Mouse (Mus musculus) naive thymus-derived CD4-positive, alpha-beta T cell, adult 2 months (primary cell): ENCODE measurements around the gene Gpc3.
"Not testable (repeated sequence)": the region's sequence is repeated elsewhere in the genome, so short reads cannot be mapped to it uniquely, and the experiment has no call there.

Source experiments
- DNase-seq: peaks from one replicate; pipeline ENCODE4 v3.0.0-alpha.2; 2011; ENCODE audit warnings: low read depth

The Gpc3 gene

DNA sequence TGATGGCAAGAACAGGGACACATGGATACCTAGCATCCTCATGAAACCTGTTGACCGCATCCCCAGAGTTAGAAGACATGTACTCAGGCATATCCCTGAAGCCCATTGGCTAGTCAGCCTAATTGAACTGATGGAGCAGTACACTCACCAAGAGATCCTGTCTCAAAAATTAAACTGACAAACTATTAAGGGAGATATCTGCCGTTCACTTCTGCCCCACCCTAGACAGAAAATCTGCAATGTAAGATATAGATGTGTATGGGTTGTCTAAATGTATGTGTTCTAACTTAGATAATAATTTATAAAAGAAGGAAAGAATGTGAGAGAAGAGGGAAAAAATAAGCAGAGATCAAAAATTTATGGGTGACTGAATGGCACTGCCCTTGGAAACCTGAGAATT is 212.6 kb downstream of the Gpc3 start:
- DNase-seq = no peak

DNA sequence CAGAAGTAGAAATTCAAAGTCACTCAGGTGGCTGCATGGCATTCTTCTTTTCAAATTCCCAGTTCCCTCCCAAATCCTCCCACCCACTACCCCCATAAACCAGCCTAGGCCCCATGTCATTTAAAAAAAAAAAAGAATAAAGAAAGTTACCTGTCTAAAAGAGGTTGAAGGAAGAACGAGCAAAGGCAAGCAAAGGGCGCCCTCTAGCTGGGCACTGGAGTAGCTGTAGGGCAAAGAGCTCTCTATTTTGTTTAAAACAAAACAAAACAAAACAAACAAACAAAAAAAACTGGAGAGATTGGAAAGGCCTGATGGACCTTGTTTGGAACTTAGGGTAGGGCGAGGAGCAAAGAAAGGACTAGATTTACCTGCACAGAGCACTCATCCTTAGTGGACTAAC is 238.6 kb downstream of the Gpc3 start:
- DNase-seq = no peak

DNA sequence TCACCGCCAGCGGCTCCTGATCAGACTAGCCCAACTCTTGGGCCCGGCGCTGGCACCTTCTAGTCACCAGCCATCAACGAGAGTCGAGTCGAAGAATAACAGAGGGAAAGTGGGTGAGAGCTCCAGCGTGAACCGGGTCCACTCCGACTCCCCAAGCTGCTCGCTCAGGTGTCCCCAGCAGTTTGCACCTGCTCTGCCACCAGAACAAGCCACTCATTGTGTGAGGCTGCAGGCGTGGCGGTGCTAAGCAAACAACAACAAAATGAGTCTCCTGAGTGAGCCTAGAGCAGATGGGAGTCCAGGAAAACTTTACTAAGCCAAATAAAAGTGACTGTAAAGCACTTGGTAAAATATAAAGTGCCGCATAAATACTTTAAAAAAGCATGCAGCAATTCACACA is 239.5 kb downstream of the Gpc3 start:
- no peak for DNase-seq

DNA sequence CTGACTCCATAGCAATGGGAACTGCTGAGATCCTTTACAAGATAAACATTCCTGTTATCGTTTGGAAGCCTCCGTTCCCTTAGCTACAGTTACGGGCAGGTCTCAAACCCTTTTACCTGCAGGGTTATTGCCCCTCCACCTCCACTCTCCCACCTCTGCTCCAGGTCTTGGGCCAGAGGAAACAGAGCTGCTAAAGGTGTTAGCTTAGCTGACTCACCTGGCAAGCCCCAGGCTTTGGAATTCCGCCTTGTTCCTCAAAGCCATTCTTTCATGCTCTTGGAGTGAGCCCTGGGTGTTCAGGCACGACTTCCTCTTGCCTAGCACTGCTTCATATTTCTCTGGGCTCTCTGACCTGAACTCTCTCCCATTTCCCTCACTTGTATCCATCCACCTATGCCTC is 241.3 kb downstream of the Gpc3 start:
- DNase-seq = no peak

DNA sequence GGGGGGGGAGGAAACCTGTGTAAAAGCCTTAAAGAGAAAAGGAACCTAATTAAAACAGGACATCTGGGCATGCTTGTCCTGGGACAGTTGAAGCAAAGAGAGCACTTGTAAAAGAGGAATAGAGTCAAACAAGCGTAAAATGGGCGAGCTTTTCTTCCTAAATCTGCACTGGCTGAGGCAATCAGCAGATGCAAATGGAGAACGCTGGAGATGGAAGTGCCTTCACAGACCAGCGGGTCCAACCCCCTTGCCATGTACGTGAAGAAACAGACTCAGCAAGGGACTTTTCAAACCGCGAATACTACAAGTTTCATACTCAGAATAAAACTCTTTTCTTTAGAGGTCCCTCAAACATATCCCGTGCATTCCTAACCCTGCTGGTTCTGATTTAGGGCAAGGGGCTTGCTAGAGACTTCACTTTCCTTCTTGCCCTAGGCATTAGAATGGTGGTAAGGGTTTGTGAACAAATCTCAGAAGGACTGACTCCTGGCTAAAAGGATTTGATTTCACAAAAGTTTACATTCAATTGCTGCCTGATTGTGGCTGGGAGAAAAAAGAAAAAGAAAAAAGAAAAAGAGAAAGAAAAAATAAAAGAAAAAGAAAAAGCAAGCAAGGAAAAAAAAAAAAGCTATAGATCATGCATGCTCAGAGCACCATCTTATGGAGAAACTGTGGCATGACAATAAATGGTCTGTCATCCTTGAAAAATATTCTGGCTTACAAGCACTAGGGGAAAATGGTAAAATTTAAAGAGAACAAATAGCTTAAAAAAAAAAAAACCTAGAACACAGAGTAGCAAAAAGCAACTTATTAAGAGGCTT is 243.6 kb downstream of the Gpc3 start:
- DNase-seq = no peak

DNA sequence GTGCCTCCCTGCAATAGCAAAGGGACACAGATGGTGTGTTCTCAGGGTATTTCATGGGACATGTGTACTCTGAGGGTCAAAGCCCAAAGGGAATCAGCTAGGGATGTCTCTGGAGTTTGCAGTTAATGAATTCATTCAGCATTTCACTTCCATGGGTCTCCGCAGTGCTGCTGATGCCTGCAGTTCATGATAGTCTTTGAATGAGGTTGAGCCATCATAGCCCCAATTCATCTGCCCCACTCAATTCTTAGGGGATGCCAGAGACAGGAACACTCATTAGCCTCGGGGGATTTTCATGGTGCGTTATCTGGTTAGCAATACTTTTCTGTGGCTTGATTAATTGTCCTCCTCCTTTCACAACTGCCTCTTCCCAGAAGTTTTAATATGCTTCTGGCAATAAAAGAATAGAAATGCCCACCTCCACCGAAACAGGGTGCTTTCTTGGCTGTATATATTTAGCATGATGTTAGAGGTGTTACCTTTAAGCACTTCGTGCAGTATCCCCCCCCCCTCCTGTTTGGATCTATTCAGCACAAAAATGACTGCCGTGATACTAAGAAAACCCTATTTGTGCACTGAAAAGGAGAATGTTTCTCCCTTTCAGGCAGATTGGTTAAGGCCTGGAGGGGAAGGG is 244.3 kb downstream of the Gpc3 start:
- DNase-seq = no peak

DNA sequence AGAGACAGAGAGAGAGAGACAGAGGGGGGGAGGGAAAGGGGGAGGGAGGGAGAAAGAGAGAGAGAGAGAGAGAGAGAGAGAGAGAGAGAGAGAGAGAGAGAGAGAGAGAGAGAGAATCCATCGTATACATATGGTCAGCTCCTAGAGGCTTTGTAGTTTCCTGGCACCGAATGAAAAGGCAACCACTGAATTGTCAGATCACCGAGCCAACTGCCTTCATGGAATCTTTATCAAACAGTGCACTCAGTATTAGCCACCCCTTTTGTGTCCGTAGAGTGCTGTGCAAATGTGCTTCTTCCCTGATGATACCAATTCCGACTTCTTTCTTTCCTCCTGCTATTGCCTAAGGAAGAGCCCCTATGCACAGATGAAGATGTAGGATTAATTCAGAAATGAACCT is 246.9 kb downstream of the Gpc3 start:
- DNase-seq = no peak

DNA sequence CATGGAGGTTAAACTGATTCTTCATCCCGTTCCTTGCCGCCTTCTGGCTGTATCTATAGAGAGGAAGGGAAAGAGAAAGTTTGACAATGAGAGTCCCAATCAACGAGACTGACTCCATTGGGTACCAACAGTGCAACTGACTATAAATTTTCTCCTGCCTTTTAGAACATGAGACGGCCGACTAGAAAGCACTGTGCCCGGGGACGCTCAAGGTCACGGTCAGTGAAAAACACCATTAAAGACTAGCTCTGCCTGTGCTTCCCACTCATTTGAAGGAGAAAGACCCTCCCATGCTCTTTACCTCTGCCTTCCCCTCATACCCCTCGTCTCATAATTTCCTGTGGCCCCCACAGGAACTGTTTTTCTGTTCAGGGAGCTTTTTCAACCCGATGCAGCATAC is 248.0 kb downstream of the Gpc3 start:
- no peak for DNase-seq

DNA sequence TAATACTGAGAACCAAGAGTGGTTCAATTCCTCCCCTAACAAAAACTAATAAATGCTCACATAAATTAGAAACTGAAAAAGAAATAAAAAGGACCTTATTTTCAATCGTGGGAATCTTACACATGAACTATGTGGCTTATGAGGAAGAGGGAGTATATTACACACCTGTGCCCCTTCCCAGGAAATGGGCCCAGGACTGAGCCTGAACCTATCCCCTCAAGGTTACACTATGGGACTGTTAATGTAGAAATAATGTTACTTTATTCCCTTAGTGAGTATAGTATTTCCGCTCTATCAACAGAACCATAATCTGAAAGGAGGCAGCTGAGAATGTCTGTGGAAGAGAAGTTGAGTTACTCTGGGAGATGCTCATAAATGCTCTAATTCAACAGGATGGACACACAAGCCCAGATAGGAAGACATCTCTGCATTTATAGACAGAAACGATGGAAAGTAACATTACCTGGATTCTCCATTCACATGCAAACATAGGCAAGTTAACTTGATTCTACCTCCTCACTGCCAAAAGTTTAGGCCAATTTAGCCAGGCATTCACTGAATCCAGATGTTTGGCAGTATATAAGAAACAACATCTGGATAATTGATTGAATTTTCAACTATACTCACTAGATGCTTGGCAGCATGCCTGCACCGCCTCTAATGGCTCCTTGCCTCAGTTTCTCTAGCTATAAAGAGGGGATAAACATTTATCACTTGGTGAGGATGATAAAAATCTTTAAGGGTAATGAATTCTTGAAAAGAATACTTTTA is 251.3 kb downstream of the Gpc3 start:
- no peak for DNase-seq

DNA sequence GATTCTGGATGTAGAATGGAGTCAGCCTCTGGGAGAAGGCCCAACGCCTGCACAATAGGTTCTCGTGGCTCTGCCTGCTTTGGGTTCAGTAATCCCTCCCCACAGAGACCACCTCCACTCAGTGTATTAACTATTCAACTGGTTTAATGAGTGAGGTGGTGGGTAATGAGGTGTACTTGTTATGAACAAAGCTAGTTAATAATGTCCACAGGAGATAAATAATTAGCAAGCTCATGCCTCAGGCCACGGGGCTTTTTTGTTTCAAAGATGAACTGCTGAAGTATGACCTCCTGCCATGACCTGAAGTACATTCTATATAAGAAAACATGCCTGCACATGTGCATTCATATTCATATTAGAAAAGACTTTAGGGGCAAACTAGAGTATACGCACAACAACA is 260.8 kb downstream of the Gpc3 start:
- no peak for DNase-seq

DNA sequence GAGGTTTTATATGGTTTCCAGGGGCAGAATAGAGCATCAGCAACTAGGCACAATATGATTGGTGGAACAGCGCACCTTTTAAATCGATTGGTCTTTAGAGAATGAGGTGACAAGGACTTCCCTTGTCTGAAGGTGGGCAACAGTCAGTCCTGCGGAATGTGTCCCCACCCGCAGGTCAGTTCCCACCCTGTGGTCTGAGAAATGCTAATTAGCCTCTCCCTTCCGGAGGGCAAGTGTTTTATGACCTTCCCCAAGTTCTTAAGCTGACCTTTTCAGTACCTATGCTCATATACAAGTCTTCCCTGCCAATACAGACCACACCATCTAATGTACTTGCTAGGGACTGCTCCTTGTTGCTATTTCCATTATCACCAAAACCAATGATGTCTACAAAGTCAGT is 263.1 kb downstream of the Gpc3 start:
- not testable (repeated sequence) for DNase-seq

DNA sequence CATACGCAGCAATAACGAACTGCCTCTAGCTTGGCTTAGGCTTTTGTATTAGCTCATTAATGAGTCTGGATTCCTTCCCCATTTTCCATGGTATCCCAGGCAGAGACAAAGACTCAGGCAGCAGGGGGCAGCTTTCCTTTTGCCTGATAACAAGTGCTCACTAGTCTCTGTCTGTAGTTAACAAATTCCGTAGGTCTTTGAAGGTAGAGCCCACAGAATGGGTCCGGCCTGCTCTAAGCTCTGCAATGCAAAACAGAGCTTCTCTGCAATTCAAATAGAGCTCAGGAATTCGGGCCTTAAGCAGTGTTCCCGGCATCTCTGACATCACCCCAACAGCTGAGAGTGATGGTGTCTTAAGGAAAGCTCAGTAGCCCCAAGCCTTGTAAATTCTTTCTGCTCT is 265.0 kb downstream of the Gpc3 start:
- no peak for DNase-seq

DNA sequence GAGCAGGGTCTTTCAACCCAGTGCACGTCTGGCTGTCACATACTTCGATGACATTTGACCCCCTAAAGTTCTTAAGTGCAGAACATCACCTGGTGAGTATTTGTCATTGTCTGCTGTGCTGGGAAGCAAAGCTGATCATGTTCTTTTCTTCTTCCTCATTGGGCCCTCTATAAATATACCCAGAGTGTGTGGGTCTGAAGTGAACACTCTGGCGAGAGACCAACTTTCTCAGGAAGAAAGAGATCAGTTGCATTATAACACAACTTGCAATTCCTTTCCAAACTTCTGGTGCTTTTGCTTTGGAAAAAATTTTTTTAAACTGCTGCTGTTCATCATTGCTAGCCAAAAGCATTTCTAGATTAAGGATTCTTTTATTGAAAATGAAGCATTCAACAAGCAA is 269.7 kb downstream of the Gpc3 start:
- DNase-seq = no peak

DNA sequence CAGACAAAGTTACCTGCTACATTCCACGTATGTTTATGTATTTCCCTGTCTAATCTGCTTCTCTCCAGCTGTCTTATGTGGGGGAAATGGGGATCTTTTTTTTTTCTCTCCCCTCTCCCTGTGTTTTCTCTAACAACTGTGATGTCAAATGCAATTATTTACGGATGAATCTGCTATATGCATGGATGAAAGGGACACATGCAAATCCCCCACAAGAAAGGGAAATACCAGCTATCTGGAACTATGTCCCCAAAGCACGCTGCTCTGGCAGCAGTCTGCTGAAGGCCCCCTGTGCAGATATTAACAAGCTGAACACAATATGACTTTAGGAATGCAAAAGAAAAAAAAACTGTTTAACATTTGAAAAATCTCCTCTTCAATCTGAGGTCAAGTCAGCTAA is 273.5 kb downstream of the Gpc3 start:
- no peak for DNase-seq

DNA sequence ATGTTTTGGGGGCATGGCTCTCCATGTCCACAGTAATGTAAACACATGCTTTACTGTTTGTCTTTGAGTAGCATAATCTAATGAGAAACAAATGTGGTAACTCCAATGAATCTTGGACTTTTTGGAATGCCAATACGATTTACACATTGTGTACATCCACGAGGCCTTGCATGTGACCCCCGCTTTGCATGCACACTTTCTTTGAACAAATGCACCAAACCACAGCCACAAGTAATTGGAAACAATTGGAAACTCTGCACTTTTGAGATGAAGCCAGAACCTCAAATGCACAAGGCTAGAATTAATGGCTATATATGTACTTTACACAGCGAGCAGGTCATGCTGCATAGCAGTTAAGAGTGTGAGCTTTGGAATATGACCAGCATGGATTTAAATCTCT is 292.0 kb downstream of the Gpc3 start:
- DNase-seq = no peak

DNA sequence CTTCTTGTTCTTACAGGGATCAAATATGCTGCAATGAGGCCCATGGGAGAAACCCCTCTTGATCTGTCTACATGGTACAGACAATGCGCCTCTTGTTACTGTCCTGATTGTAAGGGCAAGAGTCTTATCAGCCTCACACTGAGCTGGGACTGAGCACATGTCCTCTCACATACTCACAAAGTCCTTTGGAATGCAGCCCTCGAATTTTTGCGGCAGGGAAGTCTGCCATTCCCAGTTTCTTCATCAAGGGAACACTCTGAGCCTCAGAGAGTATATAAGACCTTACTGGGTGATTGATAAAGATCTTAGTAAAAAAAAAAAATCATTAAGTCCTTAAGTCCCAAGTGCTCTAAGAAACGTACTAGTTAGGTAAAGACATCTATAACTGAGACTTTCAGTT is 293.1 kb downstream of the Gpc3 start:
- DNase-seq = no peak

DNA sequence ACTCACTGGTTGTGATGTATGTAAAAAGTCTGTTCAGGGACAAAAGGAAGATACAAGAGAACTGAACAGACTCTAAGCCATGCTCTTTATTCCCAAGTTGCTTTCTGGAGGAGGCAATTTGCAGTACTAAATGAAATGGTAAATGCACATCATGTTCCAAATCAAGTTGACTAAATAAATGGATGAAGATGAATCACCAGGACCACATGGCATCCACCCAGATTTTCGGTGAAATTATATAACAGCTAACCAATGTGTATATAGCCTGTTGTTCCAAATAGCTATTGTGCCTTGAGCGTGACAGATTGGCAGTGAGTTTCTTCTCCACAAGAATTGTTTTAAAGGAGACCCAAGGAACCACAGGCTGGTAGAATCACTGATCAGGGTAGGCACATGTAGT is 302.8 kb downstream of the Gpc3 start:
- no peak for DNase-seq

DNA sequence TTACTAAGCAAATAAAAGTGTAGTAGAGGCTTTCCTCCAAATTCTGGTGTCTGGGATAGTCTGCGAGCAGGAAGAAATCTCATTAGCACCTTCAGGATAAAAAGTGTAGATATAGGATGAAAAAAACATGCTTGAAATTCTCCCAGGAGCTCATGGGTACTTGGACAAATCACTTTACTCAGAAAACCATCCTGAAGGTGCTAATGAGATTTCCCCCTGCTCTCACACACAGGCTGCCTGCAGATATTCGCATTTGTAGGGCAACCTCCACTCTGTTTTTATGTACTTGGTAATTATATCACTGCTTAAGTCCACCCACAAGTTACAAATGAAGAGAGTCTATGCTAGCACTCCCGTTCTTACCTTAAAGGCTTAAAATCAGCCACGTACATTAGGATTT is 308.5 kb downstream of the Gpc3 start:
- no peak for DNase-seq

DNA sequence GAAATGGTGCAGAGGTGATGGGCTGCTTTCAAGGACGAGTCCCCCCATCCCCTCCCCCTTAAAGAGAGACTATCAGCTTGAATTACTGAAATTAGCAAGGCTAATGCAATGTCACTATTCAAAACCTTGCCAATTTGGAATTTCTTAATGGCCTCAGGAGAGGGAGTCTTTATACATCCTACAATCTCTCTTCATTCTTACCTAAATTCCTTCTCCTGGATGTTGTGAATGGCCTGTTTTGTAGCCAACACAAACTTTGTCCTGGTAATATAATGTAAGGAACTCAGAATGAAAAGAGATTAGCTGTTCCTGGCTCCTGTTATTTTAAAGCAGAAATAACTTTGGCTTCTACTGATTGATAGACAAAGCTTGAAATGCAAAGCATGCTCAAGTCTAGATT is 325.0 kb downstream of the Gpc3 start:
- no peak for DNase-seq

DNA sequence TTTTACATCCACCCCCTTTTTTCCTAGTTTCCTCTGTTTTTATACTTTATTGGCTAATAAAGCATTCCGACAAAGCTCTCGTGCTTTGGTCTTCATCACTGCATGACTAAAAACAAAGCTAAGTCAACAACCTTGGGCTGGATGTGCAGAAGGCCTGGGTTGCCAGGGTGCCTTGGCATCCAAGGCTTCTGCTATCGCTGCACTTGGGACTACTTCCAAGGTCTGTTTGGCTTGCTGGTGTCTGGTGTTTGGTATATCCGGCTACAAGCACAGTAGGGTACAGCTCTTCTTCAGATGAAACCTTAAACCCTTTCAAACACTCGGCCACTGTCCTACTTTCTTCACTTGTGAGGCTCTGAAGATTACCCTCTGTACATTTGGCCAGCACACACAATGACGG is 325.8 kb downstream of the Gpc3 start:
- DNase-seq = no peak

DNA sequence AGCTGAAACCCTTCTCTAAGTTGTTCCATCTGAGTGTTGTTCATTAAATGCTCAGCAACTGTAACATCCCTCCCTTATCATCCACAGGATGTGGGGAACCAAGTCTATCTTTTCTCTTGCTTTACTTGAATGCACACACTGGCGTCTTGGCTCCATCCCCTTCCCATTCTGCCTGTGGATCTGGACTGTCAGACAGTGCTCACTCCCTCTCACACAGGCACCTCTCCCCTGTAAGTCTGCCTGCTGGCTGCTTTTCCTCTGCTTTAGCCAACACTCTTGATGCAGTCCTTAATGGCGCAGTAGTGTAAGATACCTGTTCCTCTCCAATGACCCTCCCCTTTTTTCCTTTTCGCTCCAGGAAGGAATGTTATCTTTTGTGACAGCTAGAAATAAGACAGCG is 331.7 kb downstream of the Gpc3 start:
- no peak for DNase-seq

DNA sequence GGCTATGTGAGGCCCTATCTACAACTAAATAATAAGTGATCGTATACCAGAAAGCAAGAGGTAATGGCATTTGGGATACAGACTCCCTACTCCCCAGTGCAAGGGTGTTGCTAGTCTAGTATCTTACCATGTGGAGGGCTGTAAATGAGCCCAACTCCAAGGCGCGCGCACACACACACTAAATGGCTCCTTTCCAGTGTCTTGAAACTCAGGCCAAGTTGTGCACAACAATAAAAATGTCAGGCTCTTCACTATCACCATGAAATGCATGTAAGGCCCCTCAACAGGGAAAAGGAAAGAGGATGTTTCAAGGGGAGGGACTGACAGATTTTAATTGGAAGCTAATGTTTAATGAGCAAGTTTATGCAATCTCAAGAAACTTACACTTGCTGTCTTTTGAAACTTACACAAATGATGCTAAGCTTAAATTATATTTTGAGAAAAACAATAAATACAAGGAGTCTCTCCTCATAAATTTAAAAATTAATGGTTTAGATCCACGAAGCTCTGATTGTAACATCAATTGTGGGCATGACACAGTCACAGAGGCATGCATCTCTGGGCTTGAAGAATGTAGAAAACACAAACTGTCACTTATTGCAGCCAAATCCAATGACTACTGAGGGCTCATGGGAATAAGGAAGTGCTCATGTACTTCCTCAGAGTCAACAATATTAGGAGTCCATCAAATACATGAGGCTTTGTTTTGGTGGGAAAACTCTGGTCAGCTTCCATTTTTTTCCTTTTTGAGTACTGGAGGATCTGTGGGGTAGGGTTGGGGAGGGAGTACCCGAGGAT is 332.4 kb downstream of the Gpc3 start:
- no peak for DNase-seq
